ENCODE assay signal across 19 mouse cellular contexts in genomic region chr11:79533311-79533710, GRCm38 (mm10). TPM values are rescaled to one million over a fixed set of nuclear protein-coding genes. Genes with fewer than 3 reads are reported as not detected.
DNase-seq lines count a peak whose midpoint lies in the region; ATAC-seq and TF ChIP-seq lines count a peak whose summit lies in the region.
"Had no signal": no experiment of that assay in that cellular context is flagged by ENCODE, and none has a peak within 500 bp of the region (broad histone marks: within the 10 kb centered on the region; RNA-seq: fewer than 3 reads in every experiment).

No protein-coding gene starts in this region.

- intact Hi-C loops in heart, postnatal 14 days (cut with DNase I) = no loop called here

- H3K4me2 ChIP-seq in heart, embryonic 15.5 days = no peak overlapping the region
- H3K4me2 ChIP-seq in liver, embryonic 12.5 days = no peak overlapping the region
- H3K4me2 ChIP-seq in midbrain, postnatal 0 days (ENCODE audit: low read depth, low read length, poor library complexity, severe bottlenecking) = no peak overlapping the region
- H3K4me2 ChIP-seq: limb, embryonic 15.5 days; neural tube, embryonic 13.5 days had no signal

- no peak for TF ChIP-seq CTCF in midbrain, postnatal 0 days (IDR thresholded peaks at IDR 0.05)

- no peak overlapping the region for H3K9ac ChIP-seq in heart, embryonic 15.5 days
- H3K9ac ChIP-seq in liver, embryonic 12.5 days = no peak overlapping the region
- H3K9ac ChIP-seq in midbrain, postnatal 0 days (replicated peaks; ENCODE audit: low read length, poor library complexity, severe bottlenecking) = no peak overlapping the region
- H3K9ac ChIP-seq: limb, embryonic 15.5 days; neural tube, embryonic 13.5 days had no signal

- no peaks in the 10 kb centered on the region for H3K27me3 ChIP-seq in heart, embryonic 15.5 days
- H3K27me3 ChIP-seq in liver, embryonic 12.5 days (replicated peaks) = no peaks in the 10 kb centered on the region
- no peaks in the 10 kb centered on the region for H3K27me3 ChIP-seq in midbrain, postnatal 0 days (ENCODE audit: insufficient read depth, low read length)
- H3K27me3 ChIP-seq: limb, embryonic 15.5 days; neural tube, embryonic 13.5 days had no signal

- H3K4me1 ChIP-seq in heart, embryonic 15.5 days (replicated peaks) = peaks cover 19% of the 10 kb centered on the region
- peaks cover 55% of the 10 kb centered on the region for H3K4me1 ChIP-seq in liver, embryonic 12.5 days
- H3K4me1 ChIP-seq in midbrain, postnatal 0 days (ENCODE audit: insufficient read depth, low read length) = no peaks in the 10 kb centered on the region
- H3K4me1 ChIP-seq: neural tube, embryonic 13.5 days had no signal

- WGBS in heart, embryonic 15.5 days = 46% methylated on average over 6 of the region's 6 CpGs
- WGBS in liver, embryonic 12.5 days (ENCODE audit: insufficient replicate concordance) = 31% methylated on average over 6 of the region's 6 CpGs
- WGBS in midbrain, postnatal 0 days = 80% methylated on average over 6 of the region's 6 CpGs

- no peaks in the 10 kb centered on the region for H3K9me3 ChIP-seq in heart, embryonic 15.5 days (replicated peaks)
- no peaks in the 10 kb centered on the region for H3K9me3 ChIP-seq in liver, embryonic 12.5 days (replicated peaks)
- no peaks in the 10 kb centered on the region for H3K9me3 ChIP-seq in midbrain, postnatal 0 days (ENCODE audit: low read length)
- H3K9me3 ChIP-seq: limb, embryonic 15.5 days; midbrain, embryonic 10.5 days; neural tube, embryonic 13.5 days had no signal

- peak overlapping the region; percentile 6; the same call in 1 of the 2 replicates for H3K27ac ChIP-seq in heart, embryonic 15.5 days
- no peak overlapping the region for H3K27ac ChIP-seq in liver, embryonic 12.5 days
- H3K27ac ChIP-seq in midbrain, postnatal 0 days (ENCODE audit: low read depth, low read length) = no peak overlapping the region
- H3K27ac ChIP-seq: neural tube, embryonic 13.5 days had no signal

- ATAC-seq in heart, embryonic 15.5 days (replicated peaks; ENCODE audit: insufficient number of reproducible peaks, insufficient read depth, low FRiP score, low read depth) = peak; percentile 76
- ATAC-seq in liver, embryonic 12.5 days = peak; percentile 65
- no peak for ATAC-seq in midbrain, postnatal 0 days (ENCODE audit: low FRiP score)

- peak; percentile 10 for DNase-seq in cerebellum, adult 9-11 months
- no peak for DNase-seq in cerebellum, adult 18-20 months
- DNase-seq in heart, postnatal 14 days = no peak
- DNase-seq in 3134 (ENCODE audit: extremely low read depth, insufficient read length, low spot score) = peak; percentile 15
- no peak for DNase-seq in c-Kit-positive CD71-positive TER-119-positive erythroid progenitor cells, embryonic 14.5 days (ENCODE audit: low spot score)
- DNase-seq in midbrain, postnatal 0 days (ENCODE audit: low spot score) = no peak
- DNase-seq: adrenal gland, adult 2 months; cerebellum, adult 11 months; gastrocnemius, adult 2 months; kidney, adult 9 months; kidney, postnatal 36 days; thymus, postnatal 4 days had no signal

- H3K36me3 ChIP-seq in heart, embryonic 15.5 days = peaks cover 5% of the 10 kb centered on the region; the same call in 1 of the 2 replicates
- H3K36me3 ChIP-seq in liver, embryonic 12.5 days = peaks cover 9% of the 10 kb centered on the region
- H3K36me3 ChIP-seq in midbrain, postnatal 0 days (ENCODE audit: insufficient read depth, low read length) = peaks cover 6% of the 10 kb centered on the region; the same call in 1 of the 2 replicates

- no peak overlapping the region for H3K4me3 ChIP-seq in heart, embryonic 15.5 days
- H3K4me3 ChIP-seq in liver, embryonic 12.5 days = no peak overlapping the region
- H3K4me3 ChIP-seq in midbrain, postnatal 0 days (ENCODE audit: low read depth, low read length) = no peak overlapping the region
- H3K4me3 ChIP-seq: gastrocnemius, adult 2 months; limb, embryonic 15.5 days; midbrain, embryonic 10.5 days; neural tube, embryonic 13.5 days had no signal

RNA-seq across cellular contexts. Expression of gene Evi2a, which starts 2.9 kb away (rescaled TPM):
- polyA plus RNA-seq in heart, embryonic 15.5 days (2015; fragmentation: Nextera tagmentation; extraction: Ambion mirVana) = 2.3 and 5.5 TPM in 2 replicates
- total RNA-seq in heart, postnatal 14 days (2021) = 1 to 10 TPM; 1.1 to 2.1 TPM
- polyA plus RNA-seq in liver, embryonic 12.5 days (2016; fragmentation: Nextera tagmentation; extraction: Ambion mirVana) = 3.4 and 4.2 TPM in 2 replicates
- total RNA-seq in midbrain, postnatal 0 days (2014; rRNA removed) = 2.3 and 2.7 TPM in 2 replicates
- polyA plus RNA-seq in midbrain, postnatal 0 days (2015; fragmentation: Nextera tagmentation; extraction: Ambion mirVana) = 4.0 and 4.7 TPM in 2 replicates

RNA-seq across cellular contexts. Expression of gene Evi2, which starts 2.9 kb away (rescaled TPM):
- 0.52 and 0.53 TPM in 2 replicates for polyA plus RNA-seq in heart, embryonic 15.5 days (2015; fragmentation: Nextera tagmentation; extraction: Ambion mirVana)
- under 1 TPM in 1 of 2 experiments, not detected in 1; 0.15 TPM for total RNA-seq in heart, postnatal 14 days (2021)
- 0.66 and 0.77 TPM in 2 replicates for polyA plus RNA-seq in liver, embryonic 12.5 days (2016; fragmentation: Nextera tagmentation; extraction: Ambion mirVana)
- total RNA-seq in midbrain, postnatal 0 days (2014; rRNA removed) = 0.24 TPM in 1 of 2 replicates, not detected in the other
- polyA plus RNA-seq in midbrain, postnatal 0 days (2015; fragmentation: Nextera tagmentation; extraction: Ambion mirVana) = 0.26 and 0.28 TPM in 2 replicates
- total RNA-seq: gastrocnemius, adult 2 months had no signal

RNA-seq across cellular contexts. Expression of gene Evi2b, which starts 9.7 kb away (rescaled TPM):
- polyA plus RNA-seq in heart, embryonic 15.5 days (2015; fragmentation: Nextera tagmentation; extraction: Ambion mirVana) = 0.42 and 2.0 TPM in 2 replicates
- total RNA-seq in heart, postnatal 14 days (2021) = 1 to 10 TPM; 1.1 to 1.2 TPM
- 4.3 and 4.6 TPM in 2 replicates for polyA plus RNA-seq in liver, embryonic 12.5 days (2016; fragmentation: Nextera tagmentation; extraction: Ambion mirVana)
- total RNA-seq in midbrain, postnatal 0 days (2014; rRNA removed) = 0.77 TPM in 1 of 2 replicates, not detected in the other
- 0.23 and 0.42 TPM in 2 replicates for polyA plus RNA-seq in midbrain, postnatal 0 days (2015; fragmentation: Nextera tagmentation; extraction: Ambion mirVana)
- polyA plus RNA-seq: embryonic facial prominence, embryonic 11.5 days; midbrain, embryonic 10.5 days had no signal

RNA-seq across cellular contexts. Expression of gene Omg, which starts 29.4 kb away (rescaled TPM):
- polyA plus RNA-seq in heart, embryonic 15.5 days (2015; fragmentation: Nextera tagmentation; extraction: Ambion mirVana) = 0.08 and 0.13 TPM in 2 replicates
- not detected for total RNA-seq in heart, postnatal 14 days (2021)
- 0.12 TPM in 1 of 2 replicates, not detected in the other for polyA plus RNA-seq in liver, embryonic 12.5 days (2016; fragmentation: Nextera tagmentation; extraction: Ambion mirVana)
- total RNA-seq in midbrain, postnatal 0 days (2014; rRNA removed) = 20.5 and 31.4 TPM in 2 replicates
- 27.2 and 34.3 TPM in 2 replicates for polyA plus RNA-seq in midbrain, postnatal 0 days (2015; fragmentation: Nextera tagmentation; extraction: Ambion mirVana)
- total RNA-seq: gastrocnemius, adult 2 months; MEL had no signal

RNA-seq across cellular contexts. Expression of gene Rab11fip4, which starts 57.7 kb away (rescaled TPM):
- 0.26 and 3.1 TPM in 2 replicates for polyA plus RNA-seq in heart, embryonic 15.5 days (2015; fragmentation: Nextera tagmentation; extraction: Ambion mirVana)
- 1 to 10 TPM in 1 of 2 experiments, under 1 TPM in 1; 0.17 to 1.3 TPM for total RNA-seq in heart, postnatal 14 days (2021)
- polyA plus RNA-seq in liver, embryonic 12.5 days (2016; fragmentation: Nextera tagmentation; extraction: Ambion mirVana) = 1.1 and 1.5 TPM in 2 replicates
- total RNA-seq in midbrain, postnatal 0 days (2014; rRNA removed) = 68.1 and 68.3 TPM in 2 replicates
- 19.0 and 19.9 TPM in 2 replicates for polyA plus RNA-seq in midbrain, postnatal 0 days (2015; fragmentation: Nextera tagmentation; extraction: Ambion mirVana)

Comparison
In these comparisons a context has a peak if more than half of its experiments do, and no peak if none do; other contexts are left out.
1. DNase-seq: peak in cerebellum, adult 9-11 months (single experiment) and 3134 (single experiment); none in cerebellum, adult 18-20 months (0 of 2), heart, postnatal 14 days (0 of 2), c-Kit-positive CD71-positive TER-119-positive erythroid progenitor cells, embryonic 14.5 days (single experiment) and midbrain, postnatal 0 days (single experiment).